Mouse (Mus musculus) kidney, embryonic 16.5 days (tissue): ENCODE data around the gene Sema3b. TPM values are rescaled to one million over a fixed set of nuclear protein-coding genes. Genes with fewer than 3 reads are reported as not detected.
A peak's percentile ranks its signal among the peaks of the same experiment; 100 is the strongest.

Experiments
- ATAC-seq: fragments of 200-750 bp; cut with Nextera tagmentation; 2 replicates; pipeline ENCODE4 v1.8.0; 2017; ENCODE audit warnings: moderate TSS enrichment; ENCODE audit not compliant: low FRiP score, low TSS enrichment
- H3K27ac ChIP-seq: fragments of 300-500 bp; sonication (generic); 2 replicates; pipeline ENCODE4 v1.5.1; 2014; ENCODE audit warnings: low read length
- H3K27me3 ChIP-seq: fragments of 300-500 bp; sonication (generic); 2 replicates; pipeline ENCODE4 v1.6.1; 2014; ENCODE audit warnings: low read length, control low read depth, mixed read lengths; ENCODE audit not compliant: insufficient read depth
- H3K36me3 ChIP-seq: fragments of 300-500 bp; sonication (generic); 2 replicates; pipeline ENCODE4 v1.6.1; 2014; ENCODE audit warnings: low read length, control low read depth, mixed read lengths; ENCODE audit not compliant: insufficient read depth
- H3K4me1 ChIP-seq: fragments of 300-500 bp; sonication (generic); 2 replicates; pipeline ENCODE4 v1.6.1; 2014; ENCODE audit warnings: low read length, control low read depth, mixed read lengths; ENCODE audit not compliant: insufficient read depth
- H3K4me2 ChIP-seq: fragments of 300-500 bp; sonication (generic); replicated peaks from 2 replicates; pipeline ENCODE4 v1.6.1; 2014; ENCODE audit warnings: low read depth, low read length
- H3K4me3 ChIP-seq: fragments of 300-500 bp; sonication (generic); 2 replicates; pipeline ENCODE4 v1.5.1; 2014; ENCODE audit warnings: mild to moderate bottlenecking, low read length
- H3K9ac ChIP-seq: fragments of 300-500 bp; sonication (generic); replicated peaks from 2 replicates; pipeline ENCODE4 v1.6.1; 2014; ENCODE audit warnings: low read length
- H3K9me3 ChIP-seq: fragments of 300-500 bp; sonication (generic); 2 replicates; pipeline ENCODE4 v1.6.1; 2016; ENCODE audit warnings: low read length, control low read depth
- WGBS: fragments of 180-500 bp; shearing (Covaris S2); extraction: QIAGEN DNeasy Blood & Tissue Kit; methylation state at CpG from one replicate; pipeline ENCODE4 v1.1.7; 2014; 5-methylcytosine and 5-hydroxymethylcytosine counted together
- polyA plus RNA-seq: library from polyadenylated mRNA; unstranded; fragments of >200 nt; fragmentation: Nextera tagmentation; extraction: Ambion mirVana; gene quantifications from 2 replicates; pipeline ENCODE4 v1.2.1, GENCODE M21; 2015

Gene Sema3b
- polyA plus RNA-seq, 1 experiment from 2014 or later, result 31.3 TPM

DNA sequence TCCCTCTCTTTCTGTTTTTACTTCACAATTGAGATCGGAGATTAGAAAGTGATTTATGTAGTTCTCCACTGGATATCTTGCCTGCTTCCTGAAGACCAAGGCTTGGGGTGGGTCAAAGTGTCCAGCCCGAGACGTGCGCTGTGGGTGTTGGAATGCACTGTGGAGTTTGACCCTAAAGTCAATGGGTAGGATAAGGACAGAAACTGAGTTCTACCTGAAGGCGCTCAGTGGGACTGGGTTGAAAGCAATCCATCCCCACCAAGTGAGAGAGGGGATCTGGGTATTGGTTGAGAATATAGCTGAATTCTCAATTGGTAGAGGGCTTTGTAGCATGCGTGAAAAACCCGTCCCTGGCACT, 36.1 kb upstream of the Sema3b start:
- Histone ChIP-seq H3K4me2 (peak overlapping the region; percentile 61), H3K36me3 (no peaks in the 10 kb centered on the region), H3K9ac (peak overlapping the region; percentile 62), H3K4me3 (peak overlapping the region; percentile 40), H3K27me3 (no peaks in the 10 kb centered on the region), H3K9me3 (no peaks in the 10 kb centered on the region), H3K27ac (no peak overlapping the region), H3K4me1 (peaks cover 14% of the 10 kb centered on the region)
- 31% methylated on average over 7 of the region's 7 CpGs for WGBS
- peak; percentile 14; the same call in 1 of the 2 replicates for ATAC-seq

DNA sequence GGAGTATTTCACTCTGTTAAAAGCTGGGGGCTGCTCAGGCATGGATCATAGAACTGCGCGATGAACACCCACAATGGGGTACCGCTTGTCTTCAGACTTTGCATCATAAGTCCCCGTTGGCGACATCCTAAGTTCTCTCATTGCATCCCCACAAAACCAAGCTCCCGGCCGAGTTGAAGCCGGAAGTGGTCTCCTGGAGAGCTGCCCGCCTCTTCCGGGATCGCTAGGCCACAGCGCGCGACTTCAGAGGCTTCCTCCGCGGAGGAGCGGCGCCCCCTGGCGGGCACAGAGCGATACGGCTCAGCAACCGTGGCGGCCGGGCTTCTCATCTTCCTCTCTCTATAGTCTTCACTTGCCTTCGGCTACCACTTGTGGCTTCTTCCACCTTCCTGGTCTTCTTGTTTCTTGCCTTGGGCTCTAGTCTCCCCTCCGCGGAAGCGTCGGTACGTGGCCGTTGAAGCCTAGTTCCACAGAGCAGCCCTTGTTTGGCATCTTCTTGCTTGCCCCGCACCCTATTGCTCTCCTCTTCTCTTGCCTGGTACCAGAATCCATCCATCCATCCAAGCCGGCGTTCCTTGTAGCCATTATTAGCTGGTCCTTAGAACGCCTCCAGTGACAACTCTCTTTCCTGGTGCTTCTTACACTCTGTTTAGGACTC, 35.6 kb upstream of the Sema3b start:
- Histone ChIP-seq H3K9me3 (no peaks in the 10 kb centered on the region), H3K4me2 (peak overlapping the region; percentile 61), H3K27me3 (no peaks in the 10 kb centered on the region), H3K4me3 (peak overlapping the region; percentile 40), H3K36me3 (no peaks in the 10 kb centered on the region), H3K27ac (no peak overlapping the region; the same call in 1 of the 2 replicates), H3K9ac (peak overlapping the region; percentile 62), H3K4me1 (peaks cover 14% of the 10 kb centered on the region)
- WGBS, result 3% methylated on average over 35 of the region's 35 CpGs
- ATAC-seq, result peak; percentile 82

DNA sequence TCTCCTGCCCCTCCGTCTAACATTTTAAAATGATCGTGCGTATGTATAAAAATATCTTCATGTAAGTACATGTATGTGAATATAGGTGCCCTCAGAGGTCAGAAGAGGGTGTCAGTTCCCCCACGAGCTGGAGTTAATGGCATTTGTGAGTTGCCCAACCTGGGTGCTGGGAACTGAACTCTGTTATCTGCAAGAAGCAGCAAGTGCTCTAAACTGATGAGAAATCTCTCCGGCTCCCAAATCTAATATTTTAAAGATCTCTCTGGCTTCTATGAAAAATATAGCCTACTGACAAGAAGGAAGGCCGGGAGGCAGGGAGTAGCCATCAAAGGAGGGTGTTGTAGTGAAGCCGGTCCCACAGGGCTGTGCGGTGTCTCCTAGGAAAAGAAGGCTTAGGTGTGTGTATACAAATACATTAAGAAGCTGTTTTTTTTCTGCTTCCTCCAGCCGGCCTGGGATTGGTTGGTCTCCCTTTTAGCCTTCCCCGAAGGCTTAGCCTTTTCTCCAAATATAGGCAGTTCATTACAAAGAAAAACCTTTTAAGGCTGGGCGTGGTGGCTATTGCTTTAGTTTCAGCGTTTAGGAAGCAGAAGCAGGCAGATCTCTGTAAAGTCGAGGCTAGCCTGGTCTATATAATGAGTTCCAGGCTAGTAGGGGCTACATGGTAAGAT, 34.6 kb upstream of the Sema3b start:
- H3K36me3 ChIP-seq, result no peaks in the 10 kb centered on the region
- no peak overlapping the region; the same call in 1 of the 2 replicates for H3K4me3 ChIP-seq
- no peak overlapping the region for H3K27ac ChIP-seq
- no peaks in the 10 kb centered on the region for H3K9me3 ChIP-seq
- no peak for ATAC-seq
- peak overlapping the region; percentile 62; the same call in 1 of the 2 replicates for H3K9ac ChIP-seq
- H3K4me1 ChIP-seq, result peaks cover 14% of the 10 kb centered on the region
- peak overlapping the region; percentile 61 for H3K4me2 ChIP-seq
- WGBS, result 92% methylated on average over 13 of the region's 13 CpGs
- H3K27me3 ChIP-seq, result no peaks in the 10 kb centered on the region

DNA sequence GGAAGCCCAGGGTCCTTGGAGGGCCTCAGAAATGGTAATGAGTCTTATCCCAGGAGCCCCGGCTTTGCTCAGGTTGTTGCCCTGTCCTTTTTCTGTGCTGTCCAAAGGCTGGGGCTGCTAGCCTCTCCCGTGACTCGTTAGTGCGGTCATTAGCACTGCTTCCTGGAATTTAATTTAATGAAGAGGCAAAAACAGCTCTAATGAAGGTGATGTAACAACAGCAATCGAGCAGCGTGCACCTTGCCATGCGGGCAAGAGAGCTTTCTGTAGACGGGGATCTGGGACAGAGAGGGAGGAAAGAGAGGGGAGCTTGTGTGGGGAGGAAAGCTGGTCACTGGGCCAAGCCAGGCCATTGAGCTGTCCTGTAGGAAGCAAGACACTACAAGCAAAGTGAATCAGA, 32.6 kb upstream of the Sema3b start:
- ATAC-seq, result no peak
- no peaks in the 10 kb centered on the region for H3K9me3 ChIP-seq
- no peak overlapping the region for H3K4me3 ChIP-seq
- H3K27me3 ChIP-seq, result no peaks in the 10 kb centered on the region
- no peak overlapping the region for H3K9ac ChIP-seq
- H3K27ac ChIP-seq, result no peak overlapping the region
- no peak overlapping the region for H3K4me2 ChIP-seq
- H3K4me1 ChIP-seq, result peaks cover 18% of the 10 kb centered on the region
- no peaks in the 10 kb centered on the region for H3K36me3 ChIP-seq
- 38% methylated on average over 8 of the region's 8 CpGs for WGBS

DNA sequence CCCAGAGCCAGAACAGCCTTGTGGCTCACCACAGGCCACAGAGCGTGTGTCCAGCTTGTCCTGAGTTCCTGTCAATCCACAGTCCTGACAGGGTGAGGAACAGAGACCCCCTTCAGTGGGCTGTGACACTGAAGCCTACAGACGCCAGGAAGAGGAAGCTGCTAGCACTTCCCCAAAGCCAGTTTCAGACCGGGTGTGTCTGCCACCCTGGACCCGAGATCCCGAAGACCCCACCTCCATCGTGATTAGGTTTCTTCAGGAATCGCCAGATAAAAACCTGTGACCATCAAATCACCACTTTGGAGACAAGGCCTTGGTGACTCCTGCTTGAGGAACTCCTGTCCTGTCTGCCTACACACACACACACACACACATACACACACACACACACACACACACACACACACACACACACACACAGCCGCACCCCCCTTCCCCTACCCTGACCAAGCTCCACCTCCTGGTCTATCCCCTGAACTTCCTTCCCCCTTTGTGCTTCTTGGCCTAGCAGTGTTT, 31.3 kb upstream of the Sema3b start:
- Histone ChIP-seq H3K27me3 (no peaks in the 10 kb centered on the region), H3K27ac (no peak overlapping the region; the same call in 1 of the 2 replicates), H3K9me3 (no peaks in the 10 kb centered on the region), H3K4me1 (peaks cover 25% of the 10 kb centered on the region), H3K4me3 (no peak overlapping the region), H3K36me3 (no peaks in the 10 kb centered on the region), H3K9ac (peak overlapping the region; percentile 40; the same call in 1 of the 2 replicates), H3K4me2 (no peak overlapping the region)
- ATAC-seq, result no peak
- 37% methylated on average over 7 of the region's 8 CpGs for WGBS

DNA sequence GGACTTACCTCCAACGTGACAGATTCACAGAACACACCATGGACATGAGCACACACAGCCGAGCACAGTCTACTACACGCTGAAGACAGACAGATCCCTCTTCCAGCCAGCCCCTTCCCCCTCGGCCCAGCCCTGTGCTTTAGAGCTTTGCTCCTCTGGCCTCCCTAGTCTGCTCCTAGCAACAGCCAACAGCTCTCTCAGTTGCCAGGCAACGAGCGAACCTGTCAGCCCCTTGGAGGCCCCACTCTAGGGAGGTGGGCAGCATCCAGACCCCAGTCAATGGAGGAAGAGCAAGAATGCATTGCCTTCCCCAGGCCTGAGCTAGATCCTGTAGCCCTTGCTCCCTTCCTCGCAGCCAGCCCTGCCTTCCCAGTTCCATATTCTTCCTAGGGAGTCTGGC, 28.0 kb upstream of the Sema3b start:
- Histone ChIP-seq H3K36me3 (no peaks in the 10 kb centered on the region), H3K27me3 (no peaks in the 10 kb centered on the region), H3K9ac (no peak overlapping the region), H3K9me3 (no peaks in the 10 kb centered on the region), H3K4me2 (no peak overlapping the region), H3K4me1 (peaks cover 27% of the 10 kb centered on the region), H3K4me3 (no peak overlapping the region), H3K27ac (no peak overlapping the region)
- 31% methylated on average over 7 of the region's 7 CpGs for WGBS
- ATAC-seq, result no peak

DNA sequence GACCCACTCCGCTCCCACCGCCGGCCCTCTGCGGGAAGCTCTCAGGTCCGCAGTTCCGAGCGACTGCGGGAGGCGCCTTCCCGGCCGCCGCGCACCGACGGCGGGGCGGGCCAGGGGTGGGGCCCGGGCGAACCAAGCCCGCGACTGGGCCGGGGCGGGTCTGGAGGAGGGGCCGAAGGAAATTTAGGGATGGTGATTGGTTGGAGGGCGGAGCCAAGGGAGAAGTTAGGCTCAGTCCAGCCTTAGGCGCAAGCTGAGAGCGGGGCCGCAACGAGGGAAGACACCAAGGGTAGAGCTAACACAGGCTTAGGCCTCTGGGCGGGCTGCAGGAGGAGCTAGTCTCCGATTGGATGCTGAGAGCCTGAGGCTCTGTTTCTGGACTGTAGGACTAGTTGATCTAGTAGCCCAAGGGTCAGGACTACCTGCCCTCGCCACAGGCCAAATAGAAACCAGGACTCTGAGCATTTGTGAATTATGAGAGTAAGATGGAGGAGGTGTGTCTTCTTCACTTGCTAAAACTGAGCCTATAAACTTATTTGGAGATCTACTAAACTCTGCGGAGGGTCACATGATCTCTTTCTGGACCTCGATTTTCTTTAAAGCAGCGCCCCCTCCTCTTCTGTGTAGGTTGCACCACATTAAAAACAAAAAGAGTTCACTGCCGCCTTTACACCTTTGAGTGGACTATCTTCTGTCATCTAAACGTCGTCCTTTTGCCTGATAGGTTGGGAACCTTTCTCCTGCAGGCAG, 26.4 kb upstream of the Sema3b start, which contains the start of gene Gnai2:
Gene Gnai2 (minus strand): TSS at position 89 of the 750 bp plus-strand sequence.
- Histone ChIP-seq H3K27me3 (no peaks in the 10 kb centered on the region), H3K9me3 (no peaks in the 10 kb centered on the region), H3K4me3 (peak within 1 kb of the TSS; percentile 94), H3K27ac (peak within 1 kb of the TSS; percentile 94), H3K4me1 (peaks cover 43% of the 10 kb centered on the region), H3K36me3 (0 out of 2 replicates have a peak, but pooled peaks cover 3% of the 10 kb centered on the region), H3K9ac (peak within 1 kb of the TSS; percentile 94), H3K4me2 (peak within 1 kb of the TSS; percentile 98)
- ATAC-seq, result peak; percentile 97
- WGBS, result 3% methylated on average over 37 of the region's 38 CpGs

DNA sequence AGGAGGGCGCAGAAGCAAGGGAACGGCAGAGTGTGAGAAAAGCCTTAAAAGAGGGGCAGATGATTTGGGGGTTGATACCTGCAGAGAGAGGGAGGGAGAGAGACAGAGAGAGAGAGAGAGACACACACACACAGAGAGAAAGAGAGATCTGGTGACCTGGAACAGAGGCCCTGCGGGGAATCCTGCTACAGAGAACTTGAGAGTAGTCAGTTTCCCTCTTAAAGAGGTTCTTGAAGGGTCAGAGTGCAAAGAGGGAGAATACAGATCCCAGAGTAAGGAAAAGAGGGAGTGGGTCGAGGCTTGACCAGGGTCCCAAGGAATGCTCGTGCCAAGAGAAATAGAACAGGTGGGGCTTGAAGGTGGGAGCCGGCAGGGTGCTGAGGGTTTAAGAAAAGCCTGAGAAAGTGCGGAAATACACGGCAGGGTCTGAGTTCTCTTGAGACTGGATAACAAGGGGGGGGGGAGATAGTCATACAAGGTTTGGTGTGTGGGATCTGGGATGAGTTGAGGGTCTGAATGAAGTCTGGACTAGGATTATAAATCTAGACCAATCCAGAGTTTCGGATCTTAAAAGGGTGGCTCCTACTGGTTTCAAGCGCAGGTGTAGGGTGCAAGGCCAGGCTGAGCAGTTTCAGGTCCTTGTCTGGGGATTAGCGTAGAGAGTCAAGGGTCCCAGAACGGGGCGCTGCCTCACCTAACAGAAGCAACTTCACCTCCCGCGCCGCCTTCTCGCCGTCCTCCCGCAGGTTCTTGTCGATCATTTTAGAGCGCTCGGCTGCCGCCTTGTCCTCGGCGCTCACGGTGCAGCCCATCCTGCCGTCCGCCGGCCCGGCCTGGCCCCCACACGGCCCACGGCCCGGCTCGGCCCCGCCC, 25.6 kb upstream of the Sema3b start:
- Histone ChIP-seq H3K27ac (peak overlapping the region; percentile 94), H3K36me3 (0 out of 2 replicates have a peak, but pooled peaks cover 3% of the 10 kb centered on the region), H3K9me3 (no peaks in the 10 kb centered on the region), H3K27me3 (no peaks in the 10 kb centered on the region), H3K9ac (peak overlapping the region; percentile 94), H3K4me3 (peak overlapping the region; percentile 94), H3K4me2 (peak overlapping the region; percentile 98), H3K4me1 (peaks cover 51% of the 10 kb centered on the region)
- ATAC-seq, result peak; percentile 1; the same call in 1 of the 2 replicates
- WGBS, result under 1% methylated on average over 35 of the region's 35 CpGs
